Mouse (Mus musculus) small intestine, adult 2 months (tissue): ENCODE data around the gene Prrc2b.

ENCODE experiments used
- CTCF ChIP-seq: fragments of 200-500 bp; IDR thresholded peaks from 2 replicates; pipeline ENCODE4 v1.5.1; 2012; ENCODE audit warnings: low read depth, mild to moderate bottlenecking, control low read depth, inconsistent platforms, low read length, moderate library complexity, mixed read lengths; ENCODE audit not compliant: insufficient replicate concordance, insufficient read length; ENCODE audit errors: extremely low read depth
- POLR2A ChIP-seq: fragments of 200-500 bp; IDR thresholded peaks from 2 replicates; pipeline ENCODE4 v1.6.1; 2012; ENCODE audit warnings: low read depth, mild to moderate bottlenecking, control low read depth, inconsistent platforms, low read length, moderate library complexity

- TF ChIP-seq CTCF = no peak
- no peak for TF ChIP-seq POLR2A
Observed at GRCm38 (mm10) chr2:32121150-32121549, 29.7 kb upstream of the Prrc2b start.
